Mouse (Mus musculus): Measurements from ENCODE around the gene Cxcl17. TPM values are rescaled to one million over a fixed set of nuclear protein-coding genes. Genes with fewer than 3 reads are reported as not detected.

Cxcl17 gene
- polyA plus RNA-seq, 1 experiment = not detected

DNA sequence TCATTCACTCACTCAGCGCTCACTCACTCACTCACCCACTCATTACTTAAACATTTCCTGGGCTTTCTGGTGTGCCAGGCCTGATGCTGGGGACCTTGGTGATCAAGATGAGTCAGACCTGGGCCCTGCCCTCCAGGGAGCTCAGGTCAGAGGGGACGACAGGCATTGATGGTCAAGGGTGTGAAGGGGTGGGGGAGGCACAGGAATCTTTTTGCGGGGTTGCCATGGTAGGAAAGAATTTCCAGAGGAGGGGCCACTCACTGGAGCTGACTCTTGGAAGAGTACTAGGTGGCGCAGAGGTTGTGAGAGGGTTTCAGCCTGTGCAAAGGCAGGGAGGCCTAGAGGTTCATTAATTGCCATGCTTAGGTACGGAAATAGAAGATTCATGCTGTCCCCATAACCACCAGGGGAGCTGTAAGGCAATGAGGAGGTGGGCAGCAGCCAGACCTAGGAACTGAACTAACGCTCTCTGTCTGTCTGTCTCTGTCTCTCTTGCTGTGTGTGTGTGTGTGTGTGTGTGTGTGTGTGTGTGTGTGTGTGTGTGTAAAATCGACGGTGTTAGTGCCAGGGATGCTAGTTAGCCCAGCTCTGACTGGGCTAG, 35.5 kb downstream of the Cxcl17 start:
- no peak overlapping the region for H3K27ac ChIP-seq (ENCODE audit: insufficient read depth, low read length)
- H3K4me1 ChIP-seq (ENCODE audit: control insufficient read depth, insufficient read depth, low read length) = peaks cover 3% of the 10 kb centered on the region; the same call in 1 of the 2 replicates
- H3K4me3 ChIP-seq (ENCODE audit: insufficient read depth, low read length) = peak overlapping the region; percentile 64
- no peak for TF ChIP-seq POLR2A (IDR thresholded peaks at IDR 0.05; ENCODE audit: extremely low read depth, insufficient read depth, low read length)
- TF ChIP-seq CTCF (IDR thresholded peaks at IDR 0.05; ENCODE audit: extremely low read depth, insufficient read depth, low read length) = 0 out of 2 replicates have a peak, but pooled peaks have one; percentile 7

DNA sequence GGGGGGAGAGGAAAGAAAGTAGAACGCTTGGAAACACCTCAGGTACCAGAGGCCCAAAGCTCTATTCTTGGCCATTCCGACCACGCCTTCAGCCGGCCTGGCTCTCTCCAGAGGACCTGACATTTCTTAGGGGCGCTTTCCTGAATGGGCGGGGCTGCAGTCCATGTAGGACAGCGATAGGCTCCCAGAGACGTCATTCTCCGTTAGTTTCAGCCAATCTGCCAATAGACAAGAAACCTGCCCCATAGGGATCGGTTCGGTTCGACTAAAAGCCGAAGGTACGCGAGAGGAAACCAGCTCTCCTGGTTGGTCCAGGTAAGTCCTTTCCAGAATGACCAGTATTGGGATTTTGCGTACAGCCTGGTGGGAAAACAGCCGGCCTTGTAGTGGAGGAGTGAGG, 36.1 kb downstream of the Cxcl17 start:
- Histone ChIP-seq H3K27ac (ENCODE audit: insufficient read depth, low read length) (no peak overlapping the region), H3K4me3 (ENCODE audit: insufficient read depth, low read length) (peak overlapping the region; percentile 64), H3K4me1 (ENCODE audit: control insufficient read depth, insufficient read depth, low read length) (peaks cover 3% of the 10 kb centered on the region; the same call in 1 of the 2 replicates)
- no peak for TF ChIP-seq CTCF (IDR thresholded peaks at IDR 0.05; ENCODE audit: extremely low read depth, insufficient read depth, low read length)
- peak; percentile 89 for TF ChIP-seq POLR2A (IDR thresholded peaks at IDR 0.05; ENCODE audit: extremely low read depth, insufficient read depth, low read length)

DNA sequence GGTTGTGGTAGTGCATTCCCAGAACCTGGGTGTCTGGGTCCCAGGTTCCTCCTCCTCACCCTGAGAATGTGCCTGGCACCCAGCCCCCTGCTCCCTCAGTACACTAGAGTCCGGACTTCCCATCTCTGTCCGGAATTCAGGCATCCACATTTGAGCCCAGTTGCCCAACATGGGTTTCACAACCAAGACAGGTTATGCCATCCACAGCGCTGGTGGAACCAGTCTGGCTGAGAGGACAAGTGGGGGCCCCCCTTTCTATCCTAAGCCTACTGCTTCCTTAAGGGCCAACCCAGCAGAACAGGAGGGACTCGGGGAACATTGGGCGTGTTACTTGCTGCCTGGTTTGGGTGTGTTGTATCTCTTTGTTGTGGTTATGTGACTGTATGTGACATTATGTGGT, 40.2 kb downstream of the Cxcl17 start:
- no peak overlapping the region for H3K27ac ChIP-seq (ENCODE audit: insufficient read depth, low read length)
- H3K4me3 ChIP-seq (ENCODE audit: insufficient read depth, low read length) = no peak overlapping the region
- H3K4me1 ChIP-seq (ENCODE audit: control insufficient read depth, insufficient read depth, low read length) = 0 out of 2 replicates have a peak, but pooled peaks cover 2% of the 10 kb centered on the region
- TF ChIP-seq POLR2A (IDR thresholded peaks at IDR 0.05; ENCODE audit: extremely low read depth, insufficient read depth, low read length) (no peak), CTCF (IDR thresholded peaks at IDR 0.05; ENCODE audit: extremely low read depth, insufficient read depth, low read length) (no peak)

DNA sequence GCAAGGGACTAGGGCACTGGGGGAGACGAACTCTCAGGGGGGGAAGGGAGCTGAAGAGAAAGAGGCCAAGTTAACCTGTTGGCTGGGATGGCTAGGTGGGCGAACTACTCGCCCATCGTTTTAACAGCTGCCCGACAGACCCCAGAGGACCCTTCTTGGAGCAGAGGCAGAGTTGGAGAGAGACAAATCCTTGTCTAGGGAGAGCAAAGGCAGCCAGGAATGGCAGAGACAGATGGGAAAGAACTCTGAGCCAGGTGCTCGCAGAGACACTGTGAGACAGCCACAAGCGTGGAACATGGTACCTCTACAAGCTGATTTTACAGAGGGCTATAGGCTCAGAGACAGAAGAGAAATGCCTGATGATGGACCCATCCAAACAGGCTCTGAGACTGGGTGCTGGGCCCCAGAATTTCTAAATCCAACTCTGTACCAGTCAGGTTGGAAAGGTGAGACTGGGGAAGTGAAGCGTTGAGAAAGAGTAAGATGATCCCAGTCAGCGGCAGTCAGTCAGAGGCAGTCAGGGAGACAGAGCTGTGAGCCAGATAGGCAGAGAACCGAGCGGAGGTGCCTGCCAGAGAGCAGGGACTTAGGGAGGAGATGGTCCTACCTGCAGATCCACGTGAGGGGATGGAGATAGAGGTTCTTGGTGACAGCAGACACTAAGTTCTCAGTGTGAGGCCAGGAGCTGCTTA, 43.5 kb downstream of the Cxcl17 start, which contains the start of gene Cnfn:
TSS of gene Cnfn (minus strand) at position 667 of the 692 bp plus-strand sequence.
- Histone ChIP-seq H3K4me3 (ENCODE audit: insufficient read depth, low read length) (no peak within 1 kb of the TSS), H3K4me1 (ENCODE audit: control insufficient read depth, insufficient read depth, low read length) (0 out of 2 replicates have a peak, but pooled peaks cover 2% of the 10 kb centered on the region), H3K27ac (ENCODE audit: insufficient read depth, low read length) (no peak within 1 kb of the TSS)
- no peak for TF ChIP-seq CTCF (IDR thresholded peaks at IDR 0.05; ENCODE audit: extremely low read depth, insufficient read depth, low read length)
- TF ChIP-seq POLR2A (IDR thresholded peaks at IDR 0.05; ENCODE audit: extremely low read depth, insufficient read depth, low read length) = no peak

DNA sequence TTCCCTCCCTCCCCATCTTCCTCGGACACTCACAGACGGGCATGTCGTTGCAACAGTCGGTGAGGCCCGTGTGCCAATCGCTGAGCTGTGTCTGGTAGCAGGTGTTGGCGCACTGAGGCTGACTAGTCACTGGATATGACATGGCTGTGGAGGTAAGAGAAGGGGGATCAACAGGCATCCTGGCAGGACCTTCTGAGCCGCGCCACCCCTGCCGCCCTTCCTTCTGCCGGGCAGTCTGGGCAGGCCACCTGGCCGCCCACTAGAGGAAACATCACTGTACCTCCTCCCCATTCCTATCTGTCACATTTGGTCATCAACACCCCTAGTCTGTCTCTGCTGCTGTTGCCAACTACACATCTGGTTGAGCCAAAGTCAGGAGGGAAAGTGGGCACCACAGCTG, 44.4 kb downstream of the Cxcl17 start:
- Histone ChIP-seq H3K4me3 (ENCODE audit: insufficient read depth, low read length) (no peak overlapping the region), H3K4me1 (ENCODE audit: control insufficient read depth, insufficient read depth, low read length) (0 out of 2 replicates have a peak, but pooled peaks cover 2% of the 10 kb centered on the region), H3K27ac (ENCODE audit: insufficient read depth, low read length) (no peak overlapping the region)
- TF ChIP-seq CTCF (IDR thresholded peaks at IDR 0.05; ENCODE audit: extremely low read depth, insufficient read depth, low read length) = no peak
- TF ChIP-seq POLR2A (IDR thresholded peaks at IDR 0.05; ENCODE audit: extremely low read depth, insufficient read depth, low read length) = no peak

DNA sequence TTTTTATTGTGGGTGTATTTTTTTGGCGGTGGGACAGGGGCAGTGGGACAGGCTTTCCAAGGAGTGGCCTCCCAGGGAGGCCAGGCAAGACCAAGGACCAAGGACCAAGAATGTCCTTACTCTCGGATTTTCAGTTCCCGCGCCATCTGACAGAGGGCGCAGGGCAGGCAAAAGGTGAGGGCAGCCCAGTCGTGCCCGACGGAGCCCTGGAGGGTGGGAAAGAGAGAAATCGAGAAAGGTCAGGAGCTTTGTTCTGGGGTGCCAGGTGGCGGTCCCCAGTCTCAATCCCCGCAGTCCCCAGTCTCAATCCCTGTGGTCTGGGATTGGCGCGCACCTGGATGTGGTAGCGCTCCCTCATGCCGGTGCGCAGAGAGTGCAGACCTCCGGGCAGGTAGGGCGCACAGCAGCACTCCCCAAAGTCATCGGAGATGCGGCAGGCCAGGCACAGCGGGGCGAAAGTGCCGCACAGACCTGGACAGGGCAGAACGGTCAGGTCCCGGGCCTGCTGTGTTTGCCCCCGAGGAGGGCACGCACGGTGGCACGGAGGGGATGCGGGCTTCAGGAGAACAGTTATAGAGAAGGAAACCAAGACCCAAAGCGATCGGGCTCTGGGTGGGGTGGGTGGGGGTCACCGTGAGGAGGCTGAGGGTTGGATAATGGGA, 44.9 kb downstream of the Cxcl17 start:
- Histone ChIP-seq H3K4me1 (ENCODE audit: control insufficient read depth, insufficient read depth, low read length) (0 out of 2 replicates have a peak, but pooled peaks cover 2% of the 10 kb centered on the region), H3K4me3 (ENCODE audit: insufficient read depth, low read length) (no peak overlapping the region), H3K27ac (ENCODE audit: insufficient read depth, low read length) (no peak overlapping the region)
- TF ChIP-seq CTCF (IDR thresholded peaks at IDR 0.05; ENCODE audit: extremely low read depth, insufficient read depth, low read length) (0 out of 2 replicates have a peak, but pooled peaks have one; percentile 17), POLR2A (IDR thresholded peaks at IDR 0.05; ENCODE audit: extremely low read depth, insufficient read depth, low read length) (no peak)

DNA sequence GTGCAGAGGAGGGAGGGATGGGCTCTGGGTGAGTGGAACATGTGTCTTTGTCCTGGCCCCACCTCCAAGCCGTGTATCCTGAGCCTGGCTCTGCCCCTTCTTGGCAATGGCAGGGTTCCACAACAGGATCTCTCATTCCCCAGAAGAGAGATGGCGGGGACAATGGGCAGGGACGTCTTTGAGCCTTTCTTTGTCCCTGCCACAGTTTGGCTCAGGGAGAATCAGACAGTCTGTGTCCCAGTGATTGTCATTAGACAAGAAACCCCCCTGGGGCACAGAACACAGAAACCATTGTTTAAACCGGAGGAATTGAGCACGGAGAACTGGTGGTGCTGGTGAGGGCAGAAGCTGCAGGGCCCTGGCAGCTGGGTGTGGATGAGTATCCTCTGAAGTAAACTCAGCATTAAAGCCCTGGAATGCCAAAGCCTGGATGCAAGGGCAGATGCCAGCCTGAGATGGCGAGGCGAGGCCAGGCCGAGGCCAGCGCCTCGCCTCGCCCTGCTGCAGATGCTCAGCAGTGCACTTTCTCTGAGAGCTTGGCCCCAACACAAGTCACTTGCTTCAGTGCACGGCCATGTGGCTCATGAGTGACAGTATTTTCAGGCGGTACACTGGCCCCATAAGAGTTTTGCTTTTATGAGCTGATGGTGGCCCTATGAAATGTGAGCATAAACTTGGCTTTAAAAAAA, 46.6 kb downstream of the Cxcl17 start:
- TF ChIP-seq CTCF (IDR thresholded peaks at IDR 0.05; ENCODE audit: extremely low read depth, insufficient read depth, low read length) (no peak), POLR2A (IDR thresholded peaks at IDR 0.05; ENCODE audit: extremely low read depth, insufficient read depth, low read length) (no peak)
- Histone ChIP-seq H3K27ac (ENCODE audit: insufficient read depth, low read length) (no peak overlapping the region), H3K4me1 (ENCODE audit: control insufficient read depth, insufficient read depth, low read length) (0 out of 2 replicates have a peak, but pooled peaks cover 2% of the 10 kb centered on the region), H3K4me3 (ENCODE audit: insufficient read depth, low read length) (no peak overlapping the region)

DNA sequence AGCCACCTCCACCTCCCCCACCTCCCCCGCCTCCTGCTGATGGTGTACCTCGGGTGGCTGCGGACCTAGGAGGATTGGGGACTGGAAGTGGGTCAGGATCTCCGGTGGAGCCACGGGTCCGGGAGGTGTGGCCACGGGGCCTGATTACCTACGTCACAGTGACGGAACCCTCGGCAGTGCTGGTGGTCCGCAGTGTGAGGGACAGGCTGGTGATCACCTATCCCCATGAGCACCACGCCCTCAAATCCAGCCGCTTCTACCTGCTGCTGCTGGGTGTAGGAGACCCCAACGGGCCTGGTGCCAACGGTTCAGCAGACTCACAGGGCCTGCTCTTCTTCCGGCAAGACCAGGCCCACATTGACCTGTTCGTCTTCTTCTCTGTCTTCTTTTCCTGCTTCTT, 49.1 kb downstream of the Cxcl17 start:
- Histone ChIP-seq H3K4me3 (ENCODE audit: insufficient read depth, low read length) (no peak overlapping the region), H3K4me1 (ENCODE audit: control insufficient read depth, insufficient read depth, low read length) (0 out of 2 replicates have a peak, but pooled peaks cover under 1% of the 10 kb centered on the region), H3K27ac (ENCODE audit: insufficient read depth, low read length) (no peak overlapping the region)
- TF ChIP-seq CTCF (IDR thresholded peaks at IDR 0.05; ENCODE audit: extremely low read depth, insufficient read depth, low read length) = no peak
- TF ChIP-seq POLR2A (IDR thresholded peaks at IDR 0.05; ENCODE audit: extremely low read depth, insufficient read depth, low read length) = no peak

DNA sequence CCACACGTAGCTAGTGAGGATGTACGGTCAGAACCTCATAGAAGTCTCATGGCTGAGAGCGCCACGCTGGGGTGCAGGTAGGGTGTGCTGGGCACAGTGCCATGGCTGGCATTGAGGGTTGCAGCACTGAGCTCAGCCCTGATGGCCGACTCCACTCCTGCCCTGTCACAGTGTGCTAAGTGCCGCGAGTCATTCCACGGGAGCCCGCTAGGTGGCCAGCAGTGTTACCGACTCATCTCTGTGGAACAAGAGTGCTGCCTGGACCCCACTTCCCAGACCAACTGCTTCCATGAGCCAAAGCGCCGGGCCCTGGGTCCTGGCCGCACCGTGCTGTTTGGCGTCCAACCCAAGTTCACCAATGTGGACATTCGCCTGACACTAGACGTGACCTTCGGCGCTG, 49.5 kb downstream of the Cxcl17 start:
- H3K27ac ChIP-seq (ENCODE audit: insufficient read depth, low read length) = no peak overlapping the region
- TF ChIP-seq CTCF (IDR thresholded peaks at IDR 0.05; ENCODE audit: extremely low read depth, insufficient read depth, low read length) (no peak), POLR2A (IDR thresholded peaks at IDR 0.05; ENCODE audit: extremely low read depth, insufficient read depth, low read length) (no peak)
- H3K4me1 ChIP-seq (ENCODE audit: control insufficient read depth, insufficient read depth, low read length) = no peaks in the 10 kb centered on the region
- H3K4me3 ChIP-seq (ENCODE audit: insufficient read depth, low read length) = no peak overlapping the region

All from cortical plate, adult 2 months (tissue).